Mouse (Mus musculus): Measurements from ENCODE around the gene Fam174b. TPM values are rescaled to one million over a fixed set of nuclear protein-coding genes. Genes with fewer than 3 reads are reported as not detected.

The Fam174b gene
- polyA plus RNA-seq, 1 experiment from 2014 or later: 30.8 TPM

GRCm38 (mm10) chr7:73816255-73816996, 76.3 kb downstream of the Fam174b start:
- 86% methylated on average over 8 of the region's 8 CpGs for WGBS
- no peaks in the 10 kb centered on the region for H3K27me3 ChIP-seq (ENCODE audit: control insufficient read depth, insufficient read depth, low read length)
- H3K9ac ChIP-seq (replicated peaks; ENCODE audit: low read depth, low read length): no peak overlapping the region
- no peaks in the 10 kb centered on the region; the same call in 1 of the 2 replicates for H3K4me1 ChIP-seq (ENCODE audit: control insufficient read depth, insufficient read depth, low read length)
- H3K27ac ChIP-seq (ENCODE audit: low read depth, low read length): no peak overlapping the region
- H3K4me3 ChIP-seq (ENCODE audit: low read depth, low read length): no peak overlapping the region
- H3K4me2 ChIP-seq (ENCODE audit: low read depth, low read length): no peak overlapping the region
- no peaks in the 10 kb centered on the region for H3K9me3 ChIP-seq (ENCODE audit: control insufficient read depth, low read length)
- no peaks in the 10 kb centered on the region for H3K36me3 ChIP-seq (ENCODE audit: control insufficient read depth, insufficient read depth, low read length)
- no peak for ATAC-seq (ENCODE audit: low read depth)

DNA sequence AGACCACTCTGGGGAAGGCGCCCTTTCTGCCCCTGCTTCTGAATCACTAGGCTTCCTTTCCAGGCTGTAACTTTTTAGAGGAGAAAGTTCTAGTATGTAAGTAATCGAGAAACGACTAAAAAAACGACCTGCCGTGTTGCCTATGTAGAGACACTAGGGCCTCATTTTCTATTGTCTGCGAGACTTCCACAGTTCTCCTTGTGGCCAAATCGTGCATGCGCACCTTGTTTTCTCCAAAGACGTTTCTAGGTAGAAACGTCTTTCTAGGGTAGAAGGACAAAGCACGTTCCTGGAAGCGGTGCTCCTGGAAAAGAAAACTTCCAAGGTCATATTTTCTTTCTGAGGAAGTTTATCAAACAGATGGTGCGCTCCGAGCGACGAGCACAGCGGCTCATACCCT, 79.3 kb downstream of the Fam174b start:
- no peaks in the 10 kb centered on the region for H3K27me3 ChIP-seq (ENCODE audit: control insufficient read depth, insufficient read depth, low read length)
- no peak overlapping the region for H3K9ac ChIP-seq (replicated peaks; ENCODE audit: low read depth, low read length)
- H3K4me2 ChIP-seq (ENCODE audit: low read depth, low read length): no peak overlapping the region
- no peaks in the 10 kb centered on the region for H3K9me3 ChIP-seq (ENCODE audit: control insufficient read depth, low read length)
- WGBS: 84% methylated on average over 17 of the region's 17 CpGs
- no peak overlapping the region for H3K4me3 ChIP-seq (ENCODE audit: low read depth, low read length)
- no peak for ATAC-seq (ENCODE audit: low read depth)
- H3K4me1 ChIP-seq (ENCODE audit: control insufficient read depth, insufficient read depth, low read length): no peaks in the 10 kb centered on the region; the same call in 1 of the 2 replicates
- H3K36me3 ChIP-seq (ENCODE audit: control insufficient read depth, insufficient read depth, low read length): no peaks in the 10 kb centered on the region
- no peak overlapping the region for H3K27ac ChIP-seq (ENCODE audit: low read depth, low read length)

Small RNA genes lying within 50 kb of the gene (microRNA-seq; reads per million reads assigned to microRNA genes)
- gene Mir7234: not detected

Other genes starting within 250 kb of the Fam174b start
- gene Chd2, start 198.5 kb upstream of the Fam174b start, polyA plus RNA-seq (2014; fragmentation: Nextera tagmentation; extraction: Ambion mirVana): 41.8 and 45.5 TPM in 2 replicates